Mouse (Mus musculus) megakaryocyte, embryonic 14.5 days (primary cell): ENCODE measurements around the gene Them7.

ENCODE experiments used
- FLI1 ChIP-seq: IDR thresholded peaks from 2 replicates; pipeline ENCODE4 v1.6.1; 2012; ENCODE audit warnings: low read length, inconsistent platforms, mixed read lengths
- GATA1 ChIP-seq: IDR thresholded peaks from 3 replicates; pipeline ENCODE4 v1.6.1; 2012; ENCODE audit warnings: mixed read lengths, low read length, inconsistent platforms, borderline replicate concordance

- TF ChIP-seq GATA1 (no peak), FLI1 (no peak)
Observed at GRCm38 (mm10) chr2:105283811-105284210, 59.7 kb downstream of the Them7 start.
